Mouse (Mus musculus): ENCODE results near the gene Nell1. TPM values are rescaled to one million over a fixed set of nuclear protein-coding genes. Genes with fewer than 3 reads are reported as not detected.

Nell1 gene
- polyA plus RNA-seq, 1 experiment from 2014 or later: 21.2 TPM

DNA sequence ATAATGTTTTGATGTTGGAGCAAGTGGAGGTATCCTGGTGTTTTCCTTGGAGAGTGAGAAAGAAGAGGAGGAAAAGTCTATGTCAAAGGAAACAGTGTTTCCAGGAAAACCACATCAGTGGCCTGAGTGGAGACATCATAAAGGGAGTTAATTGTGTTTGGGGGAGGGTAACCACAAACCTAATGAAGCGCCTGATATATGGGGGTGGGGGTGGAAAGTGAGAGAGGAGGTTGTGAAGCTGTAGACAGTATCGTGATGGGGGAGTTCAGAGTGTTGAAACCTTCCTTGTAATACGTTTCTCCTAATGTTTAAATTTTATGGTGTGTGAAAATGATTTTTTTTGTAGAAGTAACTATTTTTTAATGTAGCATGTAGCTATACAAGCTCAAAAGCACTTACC lies 858.1 kb downstream of the Nell1 start:
- H3K27ac ChIP-seq (replicated peaks): 0 out of 2 replicates have a peak overlapping the region, but pooled peaks have one; percentile 33
- peaks cover 15% of the 10 kb centered on the region for H3K4me1 ChIP-seq (replicated peaks)
- WGBS: 37% methylated on average over 3 of the region's 3 CpGs
- 0 out of 2 replicates have a peak overlapping the region, but pooled peaks have one; percentile 4 for H3K4me2 ChIP-seq
- no peaks in the 10 kb centered on the region for H3K27me3 ChIP-seq
- H3K36me3 ChIP-seq: no peaks in the 10 kb centered on the region
- no peak overlapping the region for H3K4me3 ChIP-seq
- peak; percentile 43; the same call in 1 of the 2 replicates for ATAC-seq (ENCODE audit: low read depth)
- no peak overlapping the region for H3K9ac ChIP-seq
- no peaks in the 10 kb centered on the region for H3K9me3 ChIP-seq

DNA sequence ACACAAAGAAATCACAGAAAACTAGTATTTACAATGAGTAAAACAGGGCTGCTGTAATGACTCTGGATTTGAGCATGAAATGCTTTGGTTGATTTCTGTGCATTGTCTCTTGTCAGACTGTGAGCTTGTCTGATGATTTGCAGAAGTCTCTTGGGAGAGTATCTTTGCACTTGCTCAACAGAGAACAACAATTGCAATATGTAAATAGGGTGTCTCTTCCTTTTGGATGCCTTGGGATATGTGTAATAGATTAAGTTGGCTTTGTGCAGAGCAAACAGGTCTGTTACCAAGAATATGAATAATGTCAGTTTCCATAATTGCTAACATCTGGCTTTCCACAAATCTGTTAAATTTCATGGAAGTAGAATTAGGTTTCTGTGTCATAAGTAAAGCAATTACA lies 868.0 kb downstream of the Nell1 start:
- no peaks in the 10 kb centered on the region for H3K9me3 ChIP-seq
- no peak for ATAC-seq (ENCODE audit: low read depth)
- H3K4me3 ChIP-seq: no peak overlapping the region
- H3K4me1 ChIP-seq (replicated peaks): no peaks in the 10 kb centered on the region
- no peak overlapping the region for H3K4me2 ChIP-seq
- H3K27me3 ChIP-seq: no peaks in the 10 kb centered on the region
- H3K27ac ChIP-seq (replicated peaks): no peak overlapping the region
- H3K36me3 ChIP-seq: no peaks in the 10 kb centered on the region
- no peak overlapping the region for H3K9ac ChIP-seq

DNA sequence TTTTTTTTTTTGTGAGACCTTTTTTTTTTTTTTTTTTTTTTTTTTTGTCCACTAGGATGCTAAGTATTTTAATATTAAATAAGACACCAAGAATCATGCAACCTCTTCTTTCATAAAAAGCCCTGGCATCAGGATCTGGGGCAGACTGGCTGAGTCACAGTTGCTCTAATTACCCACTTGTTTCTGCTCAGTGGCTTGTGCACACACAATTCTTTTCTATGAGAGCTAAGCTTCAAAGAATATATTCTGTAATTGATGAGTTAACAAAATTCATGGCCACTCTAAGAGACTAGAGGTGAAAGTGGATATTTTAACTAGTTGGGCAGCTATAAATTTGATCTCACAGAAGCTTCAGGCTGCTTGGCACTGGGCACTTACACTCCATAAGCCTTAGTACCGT lies 873.3 kb downstream of the Nell1 start:
- no peak overlapping the region for H3K27ac ChIP-seq (replicated peaks)
- no peaks in the 10 kb centered on the region for H3K36me3 ChIP-seq
- 83% methylated on average over 1 of the region's 1 CpGs for WGBS
- ATAC-seq (ENCODE audit: low read depth): no peak
- no peak overlapping the region for H3K4me3 ChIP-seq
- H3K27me3 ChIP-seq: no peaks in the 10 kb centered on the region
- no peaks in the 10 kb centered on the region for H3K4me1 ChIP-seq (replicated peaks)
- H3K9ac ChIP-seq: no peak overlapping the region
- H3K4me2 ChIP-seq: no peak overlapping the region
- no peaks in the 10 kb centered on the region for H3K9me3 ChIP-seq

DNA sequence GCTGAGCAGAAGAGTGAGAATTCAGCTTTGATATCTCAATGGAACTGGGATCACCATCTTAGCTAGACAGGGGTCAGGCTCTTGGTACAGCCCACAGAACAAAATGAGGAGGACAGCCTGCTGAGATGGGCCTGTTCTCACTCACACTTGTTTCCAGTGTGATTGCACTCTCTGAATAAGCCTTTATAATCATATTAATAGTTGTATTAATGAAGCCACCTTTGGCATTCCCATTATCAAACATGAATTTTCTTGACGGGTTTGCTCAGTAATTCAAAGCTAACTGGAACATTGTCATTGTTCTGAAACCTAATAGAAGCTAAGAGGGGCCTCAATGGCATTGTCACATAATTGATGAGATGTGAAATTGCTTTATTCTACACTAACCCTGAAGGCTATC lies 875.6 kb downstream of the Nell1 start:
- no peak overlapping the region for H3K9ac ChIP-seq
- no peak overlapping the region for H3K4me3 ChIP-seq
- no peak overlapping the region for H3K4me2 ChIP-seq
- H3K27me3 ChIP-seq: no peaks in the 10 kb centered on the region
- ATAC-seq (ENCODE audit: low read depth): no peak
- H3K27ac ChIP-seq (replicated peaks): no peak overlapping the region
- no peaks in the 10 kb centered on the region for H3K9me3 ChIP-seq
- H3K36me3 ChIP-seq: no peaks in the 10 kb centered on the region
- 28% methylated on average over 1 of the region's 1 CpGs for WGBS
- H3K4me1 ChIP-seq (replicated peaks): no peaks in the 10 kb centered on the region

DNA sequence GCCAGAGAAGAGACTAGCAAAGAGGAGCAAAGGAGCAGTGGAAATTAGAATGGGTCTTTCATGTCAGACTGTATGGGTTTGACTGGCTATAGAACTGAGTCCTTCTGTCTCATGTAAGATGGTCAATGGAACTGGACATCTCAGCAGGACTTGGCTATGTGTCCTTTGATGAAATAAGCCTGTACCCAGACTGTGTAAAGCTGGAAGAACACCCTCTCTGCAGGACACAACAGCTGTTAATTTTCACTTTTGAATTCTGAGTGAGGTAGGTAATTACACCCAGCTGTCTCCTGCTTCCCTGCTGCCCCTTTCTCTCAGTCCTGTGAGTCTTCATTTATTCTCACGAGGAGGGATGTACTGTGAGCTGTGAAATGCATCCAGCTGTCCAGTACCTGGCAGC lies 895.5 kb downstream of the Nell1 start:
- no peak for ATAC-seq (ENCODE audit: low read depth)
- H3K27me3 ChIP-seq: no peaks in the 10 kb centered on the region
- WGBS: 17% methylated on average over 1 of the region's 1 CpGs

DNA sequence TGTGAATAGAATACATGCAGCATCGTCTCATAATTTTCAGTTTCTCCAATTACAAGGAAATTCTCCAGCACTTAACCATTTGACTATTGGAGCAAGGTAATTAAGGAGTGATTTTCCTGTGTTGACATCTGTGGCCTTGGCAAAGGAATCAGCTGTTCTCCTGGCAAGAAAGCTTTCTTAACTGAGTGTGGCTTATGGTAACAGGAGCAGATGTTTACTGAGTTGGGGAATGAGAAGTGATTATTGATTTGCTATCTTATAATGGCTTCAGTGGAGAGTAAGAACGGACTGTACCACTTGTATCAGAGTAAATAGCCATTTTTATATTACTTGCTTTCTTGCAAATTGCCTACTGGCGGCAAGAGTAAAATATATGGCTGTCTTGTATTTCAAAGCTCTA lies 913.0 kb downstream of the Nell1 start:
- Histone ChIP-seq H3K4me2 (no peak overlapping the region), H3K9me3 (no peaks in the 10 kb centered on the region), H3K9ac (no peak overlapping the region), H3K36me3 (no peaks in the 10 kb centered on the region), H3K27ac (replicated peaks) (no peak overlapping the region), H3K4me1 (replicated peaks) (peaks cover 14% of the 10 kb centered on the region; the same call in 1 of the 2 replicates), H3K27me3 (no peaks in the 10 kb centered on the region), H3K4me3 (no peak overlapping the region)
- ATAC-seq (ENCODE audit: low read depth): peak; percentile 53; the same call in 1 of the 2 replicates
- WGBS: 43% methylated on average over 3 of the region's 3 CpGs

More for the DNA sequence above, 895.5 kb downstream of the Nell1 start:
- H3K4me3 ChIP-seq: no peak overlapping the region
- no peak overlapping the region for H3K4me2 ChIP-seq
- H3K27ac ChIP-seq (replicated peaks): no peak overlapping the region
- H3K9me3 ChIP-seq: no peaks in the 10 kb centered on the region
- no peaks in the 10 kb centered on the region; the same call in 1 of the 2 replicates for H3K4me1 ChIP-seq (replicated peaks)
- no peak overlapping the region for H3K9ac ChIP-seq
- H3K36me3 ChIP-seq: no peaks in the 10 kb centered on the region

DNA sequence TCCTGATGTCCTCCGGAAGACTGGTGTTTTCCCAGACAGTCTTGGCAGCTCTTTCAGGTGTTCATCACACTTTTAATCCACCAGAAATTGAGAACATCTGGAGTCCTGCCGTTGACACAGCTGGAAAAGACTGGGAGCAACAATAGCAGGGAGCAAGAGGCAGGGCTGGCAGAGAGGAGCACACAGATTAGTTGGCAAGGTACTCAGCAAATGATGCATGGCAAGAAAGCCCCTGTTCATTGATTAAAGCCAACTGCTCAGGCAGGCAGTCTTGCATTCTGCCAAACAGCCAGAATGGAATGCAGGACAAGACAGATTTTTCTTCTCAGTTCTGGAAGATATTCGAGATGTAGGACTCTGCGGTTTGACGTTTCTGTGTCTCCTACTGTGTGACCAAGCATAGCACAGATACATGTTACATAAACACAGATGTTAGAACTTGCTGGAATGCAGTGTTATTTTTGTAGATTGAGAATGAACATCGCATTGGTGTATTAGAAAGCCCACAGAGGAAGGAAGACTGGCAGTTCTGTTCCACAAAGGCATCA lies 925.0 kb downstream of the Nell1 start:
- no peaks in the 10 kb centered on the region for H3K36me3 ChIP-seq
- no peaks in the 10 kb centered on the region for H3K27me3 ChIP-seq
- H3K9me3 ChIP-seq: no peaks in the 10 kb centered on the region
- H3K4me3 ChIP-seq: no peak overlapping the region
- 75% methylated on average over 6 of the region's 6 CpGs for WGBS
- no peak overlapping the region for H3K9ac ChIP-seq
- no peaks in the 10 kb centered on the region for H3K4me1 ChIP-seq (replicated peaks)
- 0 out of 2 replicates have a peak overlapping the region, but pooled peaks have one; percentile 9 for H3K27ac ChIP-seq (replicated peaks)
- no peak overlapping the region for H3K4me2 ChIP-seq
- ATAC-seq (ENCODE audit: low read depth): no peak

Other genes with a start within 250 kb of the Nell1 start
- gene Htatip2, start 215.7 kb upstream of the Nell1 start, polyA plus RNA-seq (2015; fragmentation: Nextera tagmentation; extraction: Ambion mirVana): 4.9 and 5.0 TPM in 2 replicates
- gene Prmt3, start 196.5 kb upstream of the Nell1 start, polyA plus RNA-seq (2015; fragmentation: Nextera tagmentation; extraction: Ambion mirVana): 48.2 and 53.4 TPM in 2 replicates
- gene Slc6a5, start 64.7 kb upstream of the Nell1 start, polyA plus RNA-seq (2015; fragmentation: Nextera tagmentation; extraction: Ambion mirVana): 14.3 and 14.4 TPM in 2 replicates

All from neural tube, embryonic 13.5 days (tissue).